Mouse (Mus musculus) lung, adult 2 months (tissue): Measurements from ENCODE around the gene Keap1.

Experiments used
- CTCF ChIP-seq: fragments of 200-500 bp; IDR thresholded peaks from 2 replicates; pipeline ENCODE4 v1.5.1; 2011; ENCODE audit warnings: mild to moderate bottlenecking, low read length, control low read depth; ENCODE audit not compliant: insufficient read depth
- POLR2A ChIP-seq: fragments of 200-500 bp; IDR thresholded peaks from 2 replicates; pipeline ENCODE4 v1.6.1; 2011; ENCODE audit warnings: low read depth, mild to moderate bottlenecking, control low read depth, low read length, borderline replicate concordance; ENCODE audit errors: extremely low read depth

DNA sequence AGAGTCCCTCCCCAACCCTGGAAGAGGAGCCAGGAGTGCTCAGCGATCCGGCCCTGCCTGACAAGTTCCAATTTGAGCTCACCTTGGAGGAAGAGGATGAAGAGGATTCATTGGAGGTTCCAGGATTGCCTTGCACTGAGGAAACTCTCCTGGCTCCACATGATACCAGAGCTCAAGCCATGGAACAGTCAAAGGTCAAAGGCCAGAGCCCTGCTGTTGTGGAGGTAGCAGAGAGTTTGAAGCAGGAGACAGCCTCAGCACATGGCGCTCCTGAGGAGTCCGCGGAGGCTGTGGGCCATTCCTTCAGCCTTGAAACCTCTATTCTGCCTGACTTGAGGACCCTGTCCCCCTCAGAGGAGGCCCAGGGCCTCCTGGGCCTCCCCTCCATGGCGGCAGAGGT lies 28.3 kb downstream of the Keap1 start:
- no peak for TF ChIP-seq POLR2A
- TF ChIP-seq CTCF: no peak
